Mouse (Mus musculus) midbrain, embryonic 12.5 days (tissue): ENCODE results near the gene Ly6g6e. TPM values are rescaled to one million over a fixed set of nuclear protein-coding genes. Genes with fewer than 3 reads are reported as not detected.

Experiments used
- ATAC-seq: fragments of 200-750 bp; cut with Nextera tagmentation; 2 replicates; pipeline ENCODE4 v1.8.0; 2017; ENCODE audit warnings: low read depth, moderate TSS enrichment, moderate library complexity; ENCODE audit not compliant: low FRiP score
- H3K27ac ChIP-seq: fragments of 300-500 bp; sonication (generic); replicated peaks from 2 replicates; pipeline ENCODE4 v1.5.1; 2016; ENCODE audit warnings: mild to moderate bottlenecking
- H3K27me3 ChIP-seq: fragments of 300-500 bp; sonication (generic); 2 replicates; pipeline ENCODE4 v1.6.1; 2016; ENCODE audit warnings: mild to moderate bottlenecking
- H3K36me3 ChIP-seq: fragments of 300-500 bp; sonication (generic); 2 replicates; pipeline ENCODE4 v1.6.1; 2016
- H3K4me1 ChIP-seq: fragments of 300-500 bp; sonication (generic); 2 replicates; pipeline ENCODE4 v1.6.1; 2016
- H3K4me2 ChIP-seq: fragments of 300-500 bp; sonication (generic); replicated peaks from 2 replicates; pipeline ENCODE4 v1.6.1; 2016; ENCODE audit warnings: mild to moderate bottlenecking, moderate library complexity
- H3K4me3 ChIP-seq: fragments of 300-500 bp; sonication (generic); 2 replicates; pipeline ENCODE4 v1.5.1; 2016; ENCODE audit warnings: mild to moderate bottlenecking
- H3K9ac ChIP-seq: fragments of 300-500 bp; sonication (generic); replicated peaks from 2 replicates; pipeline ENCODE4 v1.6.1; 2016; ENCODE audit warnings: mild to moderate bottlenecking, moderate library complexity
- H3K9me3 ChIP-seq: fragments of 300-500 bp; sonication (generic); 2 replicates; pipeline ENCODE4 v1.6.1; 2016; ENCODE audit warnings: mild to moderate bottlenecking
- WGBS: fragments of 180-500 bp; shearing (Covaris S2); methylation state at CpG from one replicate; pipeline ENCODE4 v1.1.7; 2016; 5-methylcytosine and 5-hydroxymethylcytosine counted together
- polyA plus RNA-seq: library from polyadenylated mRNA; unstranded; fragments of >200 nt; fragmentation: Nextera tagmentation; extraction: Ambion mirVana; gene quantifications from 2 replicates; pipeline ENCODE4 v1.2.1, GENCODE M21; 2016

Ly6g6e gene
- polyA plus RNA-seq, 1 experiment from 2014 or later = 0.24 TPM

DNA sequence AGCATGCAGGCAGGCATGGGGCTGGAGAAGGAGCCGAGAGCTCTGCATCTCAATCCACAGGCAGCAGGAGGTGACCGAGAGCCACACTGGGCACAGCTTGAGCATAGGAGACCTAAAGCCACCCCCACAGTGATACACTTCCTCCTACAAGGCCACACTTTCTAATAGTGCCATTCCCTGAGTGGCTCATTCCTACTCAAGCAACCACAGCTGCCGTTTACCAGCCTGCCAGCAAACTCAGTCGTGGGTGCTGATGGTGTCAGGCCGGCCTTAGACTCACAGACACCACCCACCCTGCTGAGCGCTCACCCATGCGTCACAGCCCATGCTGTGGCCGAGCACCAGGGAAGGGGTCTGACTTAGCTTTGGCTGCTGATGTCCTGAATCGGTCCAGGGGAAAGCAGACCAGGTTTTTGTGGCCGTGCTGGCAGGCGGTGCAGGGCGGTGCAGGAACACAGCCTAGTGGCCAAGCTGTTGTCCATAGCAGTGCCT lies 20.5 kb downstream of the Ly6g6e start:
- H3K9ac ChIP-seq = no peak overlapping the region
- no peaks in the 10 kb centered on the region for H3K9me3 ChIP-seq
- no peaks in the 10 kb centered on the region for H3K27me3 ChIP-seq
- H3K4me1 ChIP-seq = no peaks in the 10 kb centered on the region
- H3K27ac ChIP-seq = no peak overlapping the region
- no peak for ATAC-seq
- no peak overlapping the region for H3K4me3 ChIP-seq
- WGBS = 71% methylated on average over 12 of the region's 12 CpGs
- no peak overlapping the region for H3K4me2 ChIP-seq
- H3K36me3 ChIP-seq = peaks cover 89% of the 10 kb centered on the region

DNA sequence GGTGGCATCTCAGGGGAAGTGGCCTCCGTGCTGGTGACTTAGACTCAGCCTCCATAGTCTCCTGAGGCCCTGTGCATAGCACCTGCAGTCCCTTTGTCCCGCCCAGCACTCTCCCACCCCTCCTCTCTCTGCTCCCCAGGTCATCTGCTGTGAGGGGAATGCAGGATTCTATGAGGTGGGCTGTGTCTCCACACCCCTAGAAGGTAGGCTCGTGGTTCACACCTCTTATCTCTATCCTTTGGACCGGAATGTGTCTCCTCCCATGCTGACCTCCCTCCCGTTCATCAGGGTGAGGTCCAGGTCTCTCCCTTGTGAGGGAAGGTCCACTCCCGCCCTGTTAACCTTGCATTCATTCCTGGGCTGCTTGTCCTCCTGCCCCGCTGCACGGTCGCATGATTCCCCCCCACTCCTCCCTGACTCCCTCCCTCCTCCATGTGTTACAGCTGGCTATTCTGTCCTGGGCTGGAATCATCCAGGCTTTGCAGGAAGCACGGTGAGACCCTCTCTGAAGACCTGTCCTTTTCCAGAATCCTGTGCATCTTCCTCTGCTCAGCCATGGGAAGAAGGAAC lies 23.6 kb downstream of the Ly6g6e start:
- Histone ChIP-seq H3K36me3 (peaks cover 84% of the 10 kb centered on the region), H3K9ac (no peak overlapping the region), H3K27ac (no peak overlapping the region), H3K4me2 (no peak overlapping the region), H3K4me3 (no peak overlapping the region), H3K4me1 (no peaks in the 10 kb centered on the region), H3K27me3 (no peaks in the 10 kb centered on the region), H3K9me3 (no peaks in the 10 kb centered on the region)
- no peak for ATAC-seq
- WGBS = 83% methylated on average over 10 of the region's 10 CpGs

DNA sequence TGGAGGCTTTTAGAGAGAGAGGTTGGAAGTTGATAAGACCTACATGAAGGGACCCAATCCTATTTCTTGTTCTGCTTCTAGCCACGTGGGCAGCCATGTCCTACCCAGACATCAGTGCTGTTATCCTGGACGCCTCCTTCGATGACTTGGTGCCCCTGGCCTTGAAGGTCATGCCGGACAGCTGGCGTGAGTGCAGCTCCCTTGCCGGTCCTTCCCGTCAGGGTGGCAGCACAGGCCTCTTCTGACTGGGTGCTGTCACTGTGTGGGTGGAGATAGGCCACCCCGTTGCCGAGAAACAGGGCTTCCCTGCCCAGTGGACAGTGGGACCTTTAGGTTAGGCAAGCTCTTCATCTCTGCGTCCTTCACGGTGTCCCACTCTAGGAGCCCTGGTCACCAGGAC lies 24.5 kb downstream of the Ly6g6e start:
- Histone ChIP-seq H3K9me3 (no peaks in the 10 kb centered on the region), H3K27me3 (no peaks in the 10 kb centered on the region), H3K36me3 (peaks cover 77% of the 10 kb centered on the region), H3K4me1 (peaks cover 8% of the 10 kb centered on the region), H3K9ac (no peak overlapping the region), H3K4me3 (no peak overlapping the region), H3K27ac (no peak overlapping the region), H3K4me2 (no peak overlapping the region)
- ATAC-seq = no peak
- WGBS = 92% methylated on average over 11 of the region's 11 CpGs

DNA sequence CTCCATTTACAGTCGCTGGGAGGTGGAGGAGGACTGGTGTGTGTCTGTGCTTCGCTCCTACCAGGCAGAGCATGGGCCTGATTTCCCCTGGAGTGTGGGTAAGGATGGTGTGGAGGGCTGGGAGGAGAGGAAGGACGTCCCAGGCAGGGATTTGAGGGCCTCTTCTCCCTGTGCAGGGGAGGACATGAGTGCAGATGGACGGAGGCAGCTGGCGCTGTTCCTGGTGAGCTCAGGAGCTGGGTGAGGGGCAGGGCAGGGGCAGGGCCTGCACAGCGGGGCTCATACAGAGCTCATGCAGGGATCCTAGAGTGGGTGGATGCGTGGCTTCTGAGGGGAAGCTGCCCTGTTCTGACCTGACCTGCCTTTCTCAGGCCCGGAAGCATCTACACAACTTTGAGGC lies 25.6 kb downstream of the Ly6g6e start:
- H3K4me3 ChIP-seq = no peak overlapping the region
- H3K9ac ChIP-seq = no peak overlapping the region
- H3K4me2 ChIP-seq = no peak overlapping the region
- ATAC-seq = no peak
- H3K9me3 ChIP-seq = no peaks in the 10 kb centered on the region
- 80% methylated on average over 8 of the region's 8 CpGs for WGBS
- H3K27ac ChIP-seq = no peak overlapping the region
- peaks cover 10% of the 10 kb centered on the region for H3K4me1 ChIP-seq
- H3K27me3 ChIP-seq = no peaks in the 10 kb centered on the region
- H3K36me3 ChIP-seq = peaks cover 66% of the 10 kb centered on the region

DNA sequence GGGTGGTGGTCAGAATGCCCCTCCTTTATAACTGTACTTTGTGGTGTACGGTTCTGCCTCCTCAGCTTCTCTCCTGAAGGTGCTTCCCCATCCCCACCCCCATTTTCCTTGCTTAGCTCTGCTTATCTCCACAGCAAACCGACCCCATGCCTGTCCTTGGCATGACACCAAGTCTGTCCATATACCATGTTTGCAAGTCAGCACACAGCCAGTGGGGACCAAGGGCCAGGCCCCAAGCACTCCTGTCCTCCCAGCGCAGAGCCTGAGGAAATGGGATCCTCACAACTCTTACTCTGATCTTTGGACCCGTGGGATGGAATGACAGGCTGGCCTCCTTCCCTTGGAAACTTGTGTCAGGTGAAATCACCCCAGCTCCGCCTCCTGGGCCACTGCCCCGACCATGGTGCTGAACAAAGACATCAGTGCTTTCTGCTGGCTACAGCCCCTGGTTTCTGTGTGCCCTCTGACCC lies 26.6 kb downstream of the Ly6g6e start:
- H3K9me3 ChIP-seq = no peaks in the 10 kb centered on the region
- peaks cover 10% of the 10 kb centered on the region for H3K4me1 ChIP-seq
- H3K27me3 ChIP-seq = no peaks in the 10 kb centered on the region
- no peak for ATAC-seq
- H3K27ac ChIP-seq = no peak overlapping the region
- no peak overlapping the region for H3K9ac ChIP-seq
- peaks cover 56% of the 10 kb centered on the region for H3K36me3 ChIP-seq
- H3K4me3 ChIP-seq = no peak overlapping the region
- WGBS = 74% methylated on average over 6 of the region's 6 CpGs
- H3K4me2 ChIP-seq = no peak overlapping the region

DNA sequence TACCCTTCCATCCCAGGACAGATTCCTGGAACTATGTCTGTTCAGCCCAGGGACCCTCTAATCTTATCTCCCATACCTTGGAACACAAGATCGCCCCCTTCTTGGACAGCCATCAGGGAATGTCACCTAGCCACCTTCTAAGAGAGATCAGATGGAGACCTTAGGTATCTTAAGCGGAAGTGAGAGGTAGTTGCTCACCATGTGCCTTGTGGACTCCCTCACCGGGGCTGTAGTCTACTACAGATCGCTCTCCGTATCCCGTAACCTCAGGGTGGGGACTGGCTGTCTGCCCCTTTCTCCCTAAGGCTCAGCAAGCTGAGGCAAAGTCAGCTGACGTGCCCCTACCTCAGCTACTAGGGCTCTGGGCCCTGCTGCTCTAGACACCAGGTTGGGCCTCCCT lies 27.4 kb downstream of the Ly6g6e start:
- peaks cover 10% of the 10 kb centered on the region for H3K4me1 ChIP-seq
- no peak overlapping the region for H3K4me3 ChIP-seq
- no peak overlapping the region for H3K4me2 ChIP-seq
- no peak for ATAC-seq
- H3K9me3 ChIP-seq = no peaks in the 10 kb centered on the region
- H3K36me3 ChIP-seq = peaks cover 48% of the 10 kb centered on the region
- WGBS = 95% methylated on average over 7 of the region's 7 CpGs
- H3K27me3 ChIP-seq = no peaks in the 10 kb centered on the region
- H3K9ac ChIP-seq = no peak overlapping the region
- H3K27ac ChIP-seq = no peak overlapping the region

DNA sequence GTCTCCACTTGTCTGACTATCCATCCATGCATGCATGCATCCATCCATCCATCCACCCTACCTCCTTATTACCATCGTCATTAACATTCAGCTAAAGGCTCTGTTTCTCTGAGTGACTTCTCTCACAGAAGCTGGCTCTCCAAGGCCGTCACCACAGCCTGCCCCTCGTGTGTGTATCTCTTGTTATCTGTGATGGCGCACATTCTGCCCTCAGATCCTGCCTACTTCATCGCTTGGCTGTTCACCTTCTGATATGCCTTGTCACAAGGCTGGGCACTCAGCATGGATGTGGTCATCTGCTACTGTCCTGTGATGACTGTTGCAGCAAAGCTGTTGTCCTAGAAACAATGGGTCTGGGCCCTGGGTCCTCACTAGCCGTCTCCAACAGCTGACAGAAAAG lies 28.1 kb downstream of the Ly6g6e start:
- no peak overlapping the region for H3K9ac ChIP-seq

DNA sequence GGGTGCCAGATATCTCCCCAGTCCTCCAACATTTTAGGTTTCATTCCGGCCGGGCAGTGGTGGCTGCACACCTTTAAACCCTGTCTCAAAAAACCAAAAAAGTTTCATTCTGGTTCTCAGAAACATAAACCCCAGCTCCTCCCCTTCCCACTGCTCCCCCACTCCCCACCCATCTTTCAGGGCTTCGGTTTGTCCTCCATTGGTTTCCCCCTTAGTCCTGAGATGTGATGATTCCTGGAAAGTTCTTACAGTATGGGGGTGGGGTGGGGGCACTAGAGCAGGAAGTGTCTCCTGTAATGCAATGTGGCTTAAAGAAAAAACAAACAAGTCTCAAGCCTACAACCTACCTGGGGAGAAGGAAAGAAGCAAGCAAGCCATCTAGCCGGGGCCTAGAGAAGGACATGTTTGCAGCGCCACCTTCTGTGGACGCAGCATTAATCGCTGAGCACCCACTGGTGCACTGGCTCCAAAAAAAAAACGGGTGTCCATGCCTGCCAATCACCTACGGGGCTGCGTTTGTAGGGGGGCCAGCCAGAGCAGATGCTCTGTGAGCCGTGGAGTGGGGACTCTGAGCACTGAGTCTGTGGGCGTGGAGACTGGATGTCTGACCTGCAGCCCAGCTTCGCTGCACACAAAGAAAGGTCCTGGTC lies 29.2 kb downstream of the Ly6g6e start:
- H3K4me2 ChIP-seq = peak overlapping the region; percentile 36
- H3K4me1 ChIP-seq = peaks cover 10% of the 10 kb centered on the region
- H3K27me3 ChIP-seq = no peaks in the 10 kb centered on the region
- H3K9ac ChIP-seq = 0 out of 2 replicates have a peak overlapping the region, but pooled peaks have one; percentile 37
- no peaks in the 10 kb centered on the region for H3K9me3 ChIP-seq
- peaks cover 30% of the 10 kb centered on the region for H3K36me3 ChIP-seq
- no peak overlapping the region for H3K27ac ChIP-seq
- peak; percentile 12; the same call in 1 of the 2 replicates for ATAC-seq
- WGBS = 24% methylated on average over 13 of the region's 13 CpGs
- H3K4me3 ChIP-seq = 0 out of 2 replicates have a peak overlapping the region, but pooled peaks have one; percentile 17

More for the DNA sequence above, 28.1 kb downstream of the Ly6g6e start:
- no peak for ATAC-seq
- Histone ChIP-seq H3K4me3 (no peak overlapping the region), H3K9me3 (no peaks in the 10 kb centered on the region), H3K36me3 (peaks cover 41% of the 10 kb centered on the region), H3K4me1 (peaks cover 10% of the 10 kb centered on the region), H3K27ac (no peak overlapping the region), H3K4me2 (no peak overlapping the region), H3K27me3 (no peaks in the 10 kb centered on the region)
- WGBS = 76% methylated on average over 6 of the region's 6 CpGs

DNA sequence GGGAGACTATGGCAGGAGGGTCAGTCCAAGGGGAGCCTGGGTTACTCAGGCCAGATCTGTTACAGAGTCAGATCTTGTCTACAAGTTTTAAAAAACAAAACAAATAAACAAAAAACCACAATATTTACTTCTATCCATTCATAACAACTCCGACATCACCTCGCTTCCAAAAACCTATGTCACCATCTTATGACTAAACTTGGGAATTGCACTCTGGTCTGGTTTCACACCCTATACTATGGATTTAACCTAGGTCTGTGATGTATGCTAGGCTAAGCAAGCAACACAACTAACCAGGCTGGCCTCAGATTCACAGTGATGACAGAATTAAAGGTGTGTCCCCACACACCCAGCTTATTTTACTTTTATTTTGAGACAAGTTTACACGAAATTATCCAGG lies 29.8 kb downstream of the Ly6g6e start:
- H3K27ac ChIP-seq = no peak overlapping the region
- H3K4me3 ChIP-seq = 0 out of 2 replicates have a peak overlapping the region, but pooled peaks have one; percentile 17
- no peaks in the 10 kb centered on the region for H3K9me3 ChIP-seq
- H3K4me1 ChIP-seq = peaks cover 10% of the 10 kb centered on the region
- no peak overlapping the region for H3K9ac ChIP-seq
- no peak for ATAC-seq
- H3K36me3 ChIP-seq = peaks cover 23% of the 10 kb centered on the region
- 65% methylated on average over 3 of the region's 3 CpGs for WGBS
- H3K27me3 ChIP-seq = no peaks in the 10 kb centered on the region
- no peak overlapping the region for H3K4me2 ChIP-seq

DNA sequence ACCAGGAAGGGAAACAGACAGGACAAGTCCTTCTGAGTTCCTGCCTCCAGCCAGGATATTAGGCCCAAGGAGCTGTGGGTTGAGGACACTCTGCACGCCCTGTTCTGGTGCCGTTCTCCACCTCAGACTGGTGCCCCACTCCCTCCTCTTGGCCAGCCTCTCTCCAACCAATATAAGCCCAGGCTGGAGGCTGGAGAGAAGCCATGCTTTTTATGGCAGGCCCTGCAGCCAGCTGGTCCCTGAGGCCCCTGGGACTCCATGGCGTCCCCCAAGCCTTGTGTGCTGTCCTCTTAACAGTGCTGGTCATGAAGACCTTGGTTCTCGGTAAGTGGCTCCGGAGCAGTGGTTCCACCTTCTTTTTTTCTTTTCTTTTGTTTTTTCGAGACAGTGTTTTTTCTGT lies 31.4 kb downstream of the Ly6g6e start, which contains the start of gene Ly6g5c:
Gene Ly6g5c, plus strand, starts transcription at position 183 of the 400 bp plus-strand sequence.
- no peak within 1 kb of the TSS for H3K4me3 ChIP-seq
- H3K4me2 ChIP-seq = no peak within 1 kb of the TSS
- no peaks in the 10 kb centered on the region for H3K27me3 ChIP-seq
- no peaks in the 10 kb centered on the region for H3K9me3 ChIP-seq
- H3K27ac ChIP-seq = no peak within 1 kb of the TSS
- no peak for ATAC-seq
- H3K36me3 ChIP-seq = peaks cover 8% of the 10 kb centered on the region; the same call in 1 of the 2 replicates
- 85% methylated on average over 6 of the region's 6 CpGs for WGBS
- H3K4me1 ChIP-seq = peaks cover 10% of the 10 kb centered on the region
- H3K9ac ChIP-seq = no peak within 1 kb of the TSS

DNA sequence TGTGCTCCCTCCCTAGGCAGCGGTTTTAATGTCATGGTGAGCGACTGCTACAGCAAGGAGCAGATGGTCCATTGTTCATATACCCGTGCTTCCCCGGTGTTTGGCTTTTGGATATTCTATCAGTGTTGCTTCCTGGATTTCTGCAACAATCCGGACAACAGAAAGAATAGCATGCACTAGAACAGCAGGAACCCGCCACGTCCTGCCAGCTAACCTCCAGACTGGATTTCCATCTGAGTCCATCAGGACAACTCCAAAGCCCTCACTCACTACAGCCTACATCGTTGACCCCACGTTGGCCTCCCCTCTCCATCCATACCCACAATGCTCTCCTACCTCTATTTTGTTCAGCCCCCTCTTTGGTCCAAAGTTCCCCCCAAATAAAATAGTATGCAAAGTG lies 35.1 kb downstream of the Ly6g6e start:
- H3K4me3 ChIP-seq = no peak overlapping the region
- ATAC-seq = no peak
- no peaks in the 10 kb centered on the region for H3K4me1 ChIP-seq
- H3K36me3 ChIP-seq = peaks cover 26% of the 10 kb centered on the region
- WGBS = 69% methylated on average over 9 of the region's 9 CpGs
- no peak overlapping the region for H3K9ac ChIP-seq
- no peaks in the 10 kb centered on the region for H3K9me3 ChIP-seq
- no peak overlapping the region for H3K27ac ChIP-seq
- no peak overlapping the region for H3K4me2 ChIP-seq
- H3K27me3 ChIP-seq = no peaks in the 10 kb centered on the region
